Mouse (Mus musculus): ENCODE measurements around the gene Atp23. TPM values are rescaled to one million over a fixed set of nuclear protein-coding genes. Genes with fewer than 3 reads are reported as not detected.
A peak's percentile ranks its signal among the peaks of the same experiment; 100 is the strongest.

The Atp23 gene
- total and polyA plus RNA-seq, 2 experiments from 2014 or later, result 13.7 to 14.6 TPM

- peak; percentile 67 for ATAC-seq
Observed at GRCm38 (mm10) chr10:126928011-126928818, 27.1 kb upstream of the Atp23 start.

GRCm38 (mm10) chr10:126927101-126927961 is 26.2 kb upstream of the Atp23 start:
- no peak for TF ChIP-seq CTCF (IDR thresholded peaks at IDR 0.05; ENCODE audit: low read depth)
- H3K9me3 ChIP-seq (ENCODE audit: low read length), result no peaks in the 10 kb centered on the region
- H3K4me3 ChIP-seq (ENCODE audit: low read depth, low read length), result peak overlapping the region; percentile 52
- H3K4me2 ChIP-seq (ENCODE audit: low read depth), result peak overlapping the region; percentile 93
- peaks cover 30% of the 10 kb centered on the region for H3K4me1 ChIP-seq (ENCODE audit: insufficient read depth)
- WGBS, result 7% methylated on average over 11 of the region's 11 CpGs
- no peaks in the 10 kb centered on the region for H3K36me3 ChIP-seq (ENCODE audit: insufficient read depth)
- no peaks in the 10 kb centered on the region for H3K27me3 ChIP-seq (ENCODE audit: insufficient read depth, low read length)
- DNase-seq, result peak; percentile 29
- peak overlapping the region; percentile 78 for H3K9ac ChIP-seq
- H3K27ac ChIP-seq (ENCODE audit: low read depth, low read length), result peak overlapping the region; percentile 82
- no peak for ATAC-seq

More at GRCm38 (mm10) chr10:126928011-126928818, 27.1 kb upstream of the Atp23 start:
- peak overlapping the region; percentile 93 for H3K4me2 ChIP-seq (ENCODE audit: low read depth)
- H3K36me3 ChIP-seq (ENCODE audit: insufficient read depth), result no peaks in the 10 kb centered on the region
- DNase-seq, result peak; percentile 91
- H3K4me3 ChIP-seq (ENCODE audit: low read depth, low read length), result peak overlapping the region; percentile 52
- H3K27me3 ChIP-seq (ENCODE audit: insufficient read depth, low read length), result no peaks in the 10 kb centered on the region
- no peaks in the 10 kb centered on the region for H3K9me3 ChIP-seq (ENCODE audit: low read length)
- peak overlapping the region; percentile 78 for H3K9ac ChIP-seq
- WGBS, result 2% methylated on average over 39 of the region's 39 CpGs
- peak; percentile 81 for TF ChIP-seq CTCF (IDR thresholded peaks at IDR 0.05; ENCODE audit: low read depth)
- H3K4me1 ChIP-seq (ENCODE audit: insufficient read depth), result peaks cover 30% of the 10 kb centered on the region
- H3K27ac ChIP-seq (ENCODE audit: low read depth, low read length), result peak overlapping the region; percentile 82

GRCm38 (mm10) chr10:126925391-126925790 is 24.2 kb upstream of the Atp23 start:
- 0 out of 2 replicates have a peak, but pooled peaks have one; percentile 19 for ATAC-seq
- Histone ChIP-seq H3K4me3 (ENCODE audit: low read depth, low read length) (no peak overlapping the region), H3K4me1 (ENCODE audit: insufficient read depth) (peaks cover 25% of the 10 kb centered on the region), H3K9me3 (ENCODE audit: low read length) (no peaks in the 10 kb centered on the region), H3K9ac (no peak overlapping the region), H3K36me3 (ENCODE audit: insufficient read depth) (no peaks in the 10 kb centered on the region), H3K27me3 (ENCODE audit: insufficient read depth, low read length) (no peaks in the 10 kb centered on the region), H3K27ac (ENCODE audit: low read depth, low read length) (no peak overlapping the region), H3K4me2 (ENCODE audit: low read depth) (no peak overlapping the region)
- no peak for DNase-seq
- no peak for TF ChIP-seq CTCF (IDR thresholded peaks at IDR 0.05; ENCODE audit: low read depth)

- Histone ChIP-seq H3K27ac (ENCODE audit: low read depth, low read length) (no peak overlapping the region), H3K36me3 (ENCODE audit: insufficient read depth) (no peaks in the 10 kb centered on the region), H3K27me3 (ENCODE audit: insufficient read depth, low read length) (no peaks in the 10 kb centered on the region), H3K9me3 (ENCODE audit: low read length) (no peaks in the 10 kb centered on the region), H3K4me2 (ENCODE audit: low read depth) (no peak overlapping the region), H3K4me1 (ENCODE audit: insufficient read depth) (peaks cover 15% of the 10 kb centered on the region), H3K4me3 (ENCODE audit: low read depth, low read length) (no peak overlapping the region), H3K9ac (no peak overlapping the region)
- 39% methylated on average over 3 of the region's 3 CpGs for whole genome bisulfite sequencing
- ATAC-seq (no peak), DNase-seq (no peak)
- TF ChIP-seq CTCF (IDR thresholded peaks at IDR 0.05; ENCODE audit: low read depth), result no peak
Observed at GRCm38 (mm10) chr10:126924087-126924486, 22.9 kb upstream of the Atp23 start.

GRCm38 (mm10) chr10:126920220-126920619 is 19.1 kb upstream of the Atp23 start:
- DNase-seq, result no peak
- H3K4me3 ChIP-seq (ENCODE audit: low read depth, low read length), result no peak overlapping the region
- H3K9me3 ChIP-seq (ENCODE audit: low read length), result no peaks in the 10 kb centered on the region
- WGBS, result 97% methylated on average over 3 of the region's 3 CpGs
- TF ChIP-seq CTCF (IDR thresholded peaks at IDR 0.05; ENCODE audit: low read depth), result peak; percentile 50; the same call in 1 of the 2 replicates
- no peak overlapping the region for H3K9ac ChIP-seq
- no peak overlapping the region for H3K4me2 ChIP-seq (ENCODE audit: low read depth)
- no peak for ATAC-seq
- H3K27ac ChIP-seq (ENCODE audit: low read depth, low read length), result no peak overlapping the region
- no peaks in the 10 kb centered on the region for H3K4me1 ChIP-seq (ENCODE audit: insufficient read depth)
- H3K27me3 ChIP-seq (ENCODE audit: insufficient read depth, low read length), result no peaks in the 10 kb centered on the region
- H3K36me3 ChIP-seq (ENCODE audit: insufficient read depth), result no peaks in the 10 kb centered on the region

GRCm38 (mm10) chr10:126919067-126919466 is 17.9 kb upstream of the Atp23 start:
- WGBS, result 2% methylated on average over 9 of the region's 9 CpGs
- Histone ChIP-seq H3K4me3 (ENCODE audit: low read depth, low read length) (no peak overlapping the region), H3K36me3 (ENCODE audit: insufficient read depth) (no peaks in the 10 kb centered on the region), H3K4me1 (ENCODE audit: insufficient read depth) (no peaks in the 10 kb centered on the region), H3K27ac (ENCODE audit: low read depth, low read length) (no peak overlapping the region), H3K27me3 (ENCODE audit: insufficient read depth, low read length) (no peaks in the 10 kb centered on the region), H3K9me3 (ENCODE audit: low read length) (no peaks in the 10 kb centered on the region), H3K4me2 (ENCODE audit: low read depth) (no peak overlapping the region), H3K9ac (no peak overlapping the region)
- DNase-seq, result peak; percentile 98
- TF ChIP-seq CTCF (IDR thresholded peaks at IDR 0.05; ENCODE audit: low read depth), result peak; percentile 100
- peak; percentile 93 for ATAC-seq
